Mouse (Mus musculus): Measurements from ENCODE around the gene Abhd8.
"Not testable (repeated sequence)": the region's sequence is repeated elsewhere in the genome, so short reads cannot be mapped to it uniquely, and the experiment has no call there.

Gene Abhd8

GRCm38 (mm10) chr8:71457659-71458270 is 5.7 kb downstream of the Abhd8 start:
- no peak for DNase-seq

- DNase-seq: peak; percentile 23
These were observed 6.5 kb downstream of the Abhd8 start for GRCm38 (mm10) chr8:71456906-71457305.

DNA sequence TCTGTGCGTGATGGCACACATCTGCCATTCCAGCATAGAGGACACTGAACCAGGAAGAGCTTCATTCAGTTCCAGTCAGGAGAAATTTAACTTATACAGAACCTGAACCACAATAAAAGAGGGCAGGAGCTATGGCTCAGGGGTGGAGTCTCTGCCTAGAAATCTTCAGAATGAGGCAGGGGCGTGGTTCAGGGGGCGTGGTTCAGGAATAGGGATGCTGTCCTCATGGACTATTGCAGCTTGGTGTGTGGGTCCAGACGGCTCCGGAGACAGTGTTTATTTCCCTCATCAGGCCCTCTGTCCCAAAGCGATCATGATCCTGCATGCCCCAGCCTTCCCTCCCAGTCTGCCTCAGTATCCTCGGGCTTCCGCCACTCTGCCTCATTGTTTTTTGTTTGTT is 8.8 kb downstream of the Abhd8 start:
- DNase-seq: no peak

GRCm38 (mm10) chr8:71452669-71453068 is 10.8 kb downstream of the Abhd8 start:
- no peak for DNase-seq

DNA sequence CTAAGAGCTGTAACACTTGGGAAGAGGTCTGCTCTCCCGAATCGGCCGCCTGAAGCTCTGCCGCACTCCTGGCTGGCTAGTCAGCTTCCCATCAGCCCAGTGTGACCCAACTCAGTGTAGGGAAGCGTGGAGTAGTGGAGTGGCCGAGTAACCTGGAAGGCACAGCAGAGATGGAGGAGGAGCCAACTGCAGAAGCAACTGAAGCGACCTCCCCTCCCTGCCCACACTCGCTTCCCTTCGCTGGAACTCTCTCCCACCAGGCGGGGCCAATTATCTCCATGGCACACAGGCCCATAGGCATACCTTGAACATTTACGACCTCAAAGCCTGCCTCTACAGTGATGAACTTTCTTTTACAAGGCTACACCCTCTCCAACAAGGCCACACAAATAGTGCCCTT is 11.7 kb downstream of the Abhd8 start:
- no peak for DNase-seq

GRCm38 (mm10) chr8:71451337-71451736 is 12.1 kb downstream of the Abhd8 start:
- DNase-seq: no peak

- no peak for DNase-seq
These were observed 18.4 kb downstream of the Abhd8 start for GRCm38 (mm10) chr8:71445096-71445495.

- peak; percentile 54 for DNase-seq
These were observed 22.1 kb downstream of the Abhd8 start for GRCm38 (mm10) chr8:71441404-71441803.

DNA sequence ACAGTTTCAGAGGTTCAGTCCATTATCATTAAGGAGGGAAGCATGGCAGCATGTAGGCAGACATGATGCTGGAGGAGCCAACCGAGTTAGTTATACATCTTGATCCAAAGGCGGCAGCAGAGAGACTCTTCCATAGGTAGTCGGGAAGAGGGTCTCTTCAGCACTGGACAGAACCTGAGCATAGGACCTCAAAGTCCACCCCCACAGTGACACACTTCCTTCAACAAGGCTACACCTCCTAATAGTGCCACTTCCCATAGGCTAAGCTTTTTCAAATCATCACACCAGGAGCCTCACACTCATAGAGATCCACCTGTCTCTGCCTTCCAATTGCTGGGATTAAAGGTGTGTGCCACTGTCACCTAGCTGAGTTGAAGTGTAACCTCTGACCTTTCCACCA is 26.4 kb downstream of the Abhd8 start:
- DNase-seq: no peak

- DNase-seq: not testable (repeated sequence)
These were observed 30.5 kb downstream of the Abhd8 start for GRCm38 (mm10) chr8:71432935-71433334.

GRCm38 (mm10) chr8:71422121-71422520 is 41.3 kb downstream of the Abhd8 start:
- no peak for DNase-seq

DNA sequence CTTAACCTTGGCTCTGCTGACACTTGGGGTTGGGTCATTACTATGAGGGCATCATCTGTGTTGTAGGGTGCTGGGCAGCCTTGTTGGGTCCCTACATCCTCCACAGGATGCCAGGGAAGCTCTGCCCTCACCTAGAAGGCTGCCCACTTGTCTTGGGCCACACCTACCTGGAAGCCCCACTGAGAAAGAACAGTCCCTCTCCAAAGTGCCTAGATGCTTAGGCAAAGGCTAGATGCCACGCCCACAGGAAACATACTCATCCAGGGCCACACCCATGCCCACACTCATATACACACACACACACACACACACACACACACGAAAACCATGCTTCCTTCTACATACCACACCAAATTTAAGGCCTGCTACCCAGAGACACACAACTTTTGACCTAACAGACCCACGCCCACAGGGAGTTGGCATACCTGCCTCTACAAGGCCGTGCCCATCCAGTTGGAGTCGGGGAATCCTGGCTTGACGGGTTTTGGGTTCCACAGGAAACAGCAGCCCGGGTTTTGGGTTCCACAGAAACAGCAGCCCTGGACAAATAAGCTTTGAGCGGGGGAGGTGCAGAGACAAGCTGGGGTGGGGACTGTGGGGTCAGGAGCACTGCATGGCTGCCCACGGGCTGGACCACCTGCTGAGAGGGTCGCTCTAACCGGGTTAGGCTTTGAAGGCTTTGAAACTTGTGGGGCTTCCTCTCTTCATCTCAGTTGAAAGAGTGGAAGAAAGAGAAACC is 51.8 kb downstream of the Abhd8 start:
- DNase-seq: no peak

GRCm38 (mm10) chr8:71408231-71408630 is 55.2 kb downstream of the Abhd8 start:
- peak; percentile 2 for DNase-seq

DNA sequence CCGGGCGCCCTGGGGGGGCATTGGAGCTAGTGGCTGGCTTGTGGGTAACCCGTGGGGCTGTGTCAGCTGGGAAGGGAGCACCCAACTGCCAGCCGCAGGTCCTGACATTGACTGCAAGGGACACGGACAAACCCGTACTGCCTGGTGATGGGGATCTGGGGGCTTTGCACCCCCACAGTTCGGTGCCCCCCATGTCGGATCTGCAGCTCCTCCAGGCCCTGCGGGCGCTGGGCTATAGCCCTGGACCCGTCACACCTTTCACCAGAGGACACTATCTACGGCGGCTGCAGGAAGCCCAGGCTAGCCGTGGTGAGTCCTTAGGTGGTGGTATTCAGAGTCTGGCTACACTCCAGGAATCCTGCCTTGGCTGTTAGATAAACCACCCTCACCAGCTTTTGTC is 56.0 kb downstream of the Abhd8 start:
- DNase-seq: peak; percentile 2

All from cerebellum, adult 8-10 months (tissue).